Mouse (Mus musculus) heart, embryonic 12.5 days (tissue): ENCODE results near the gene Mgea5. TPM values are rescaled to one million over a fixed set of nuclear protein-coding genes. Genes with fewer than 3 reads are reported as not detected.
A peak's percentile ranks its signal among the peaks of the same experiment; 100 is the strongest.

ENCODE experiments used
- ATAC-seq: fragments of 200-750 bp; cut with Nextera tagmentation; 2 replicates; pipeline ENCODE4 v1.8.0; 2017; ENCODE audit warnings: moderate TSS enrichment, moderate library complexity; ENCODE audit not compliant: insufficient number of reproducible peaks, low FRiP score
- H3K27ac ChIP-seq: fragments of 300-500 bp; sonication (generic); 2 replicates; pipeline ENCODE4 v1.5.1; 2016; ENCODE audit warnings: mild to moderate bottlenecking, moderate library complexity; ENCODE audit not compliant: poor library complexity, severe bottlenecking
- H3K27me3 ChIP-seq: fragments of 300-500 bp; sonication (generic); replicated peaks from 2 replicates; pipeline ENCODE4 v1.6.1; 2016; ENCODE audit warnings: mild to moderate bottlenecking, moderate library complexity
- H3K36me3 ChIP-seq: fragments of 300-500 bp; sonication (generic); 2 replicates; pipeline ENCODE4 v1.6.1; 2016; ENCODE audit warnings: mild to moderate bottlenecking, moderate library complexity
- H3K4me1 ChIP-seq: fragments of 300-500 bp; sonication (generic); replicated peaks from 2 replicates; pipeline ENCODE4 v1.6.1; 2016; ENCODE audit warnings: mild to moderate bottlenecking
- H3K4me2 ChIP-seq: fragments of 300-500 bp; sonication (generic); 2 replicates; pipeline ENCODE4 v1.6.1; 2016; ENCODE audit warnings: mild to moderate bottlenecking, moderate library complexity
- H3K4me3 ChIP-seq: fragments of 300-500 bp; sonication (generic); 2 replicates; pipeline ENCODE4 v1.5.1; 2016; ENCODE audit warnings: mild to moderate bottlenecking
- H3K9ac ChIP-seq: fragments of 300-500 bp; sonication (generic); 2 replicates; pipeline ENCODE4 v1.6.1; 2016; ENCODE audit warnings: mild to moderate bottlenecking, moderate library complexity
- H3K9me3 ChIP-seq: fragments of 300-500 bp; sonication (generic); replicated peaks from 2 replicates; pipeline ENCODE4 v1.6.1; 2016; ENCODE audit warnings: mild to moderate bottlenecking, moderate library complexity
- WGBS: fragments of 180-500 bp; shearing (Covaris S2); methylation state at CpG from one replicate; pipeline ENCODE4 v1.1.7; 2016; 5-methylcytosine and 5-hydroxymethylcytosine counted together
- polyA plus RNA-seq: library from polyadenylated mRNA; unstranded; fragments of >200 nt; fragmentation: Nextera tagmentation; extraction: Ambion mirVana; gene quantifications from 2 replicates; pipeline ENCODE4 v1.2.1, GENCODE M21; 2016

Mgea5 gene
- polyA plus RNA-seq, 1 experiment from 2014 or later: 51.7 TPM

DNA sequence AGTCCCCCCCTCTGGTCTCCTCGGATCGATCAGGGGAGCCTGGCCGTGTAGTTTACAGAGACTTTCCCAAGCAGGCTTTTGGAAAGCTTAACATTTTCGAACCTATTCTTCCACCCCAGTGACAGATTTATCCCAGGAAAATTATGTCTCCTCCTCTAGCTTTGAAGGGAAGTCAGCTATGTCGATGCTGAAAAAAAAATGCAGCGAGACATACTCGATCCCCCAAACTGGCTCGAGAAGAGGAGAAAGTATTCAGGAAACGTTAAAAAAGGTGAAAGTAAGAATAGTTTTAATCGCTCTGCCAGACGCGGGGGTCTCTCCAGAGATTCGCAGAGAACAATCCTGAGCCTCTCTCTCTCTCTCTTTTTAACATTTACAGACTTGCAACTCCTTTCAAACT lies 43.4 kb downstream of the Mgea5 start:
- Histone ChIP-seq H3K4me3 (no peak overlapping the region), H3K9me3 (no peaks in the 10 kb centered on the region), H3K4me1 (peaks cover 27% of the 10 kb centered on the region), H3K4me2 (no peak overlapping the region), H3K27ac (no peak overlapping the region), H3K9ac (no peak overlapping the region), H3K36me3 (no peaks in the 10 kb centered on the region), H3K27me3 (peaks cover 95% of the 10 kb centered on the region)
- no peak for ATAC-seq
- WGBS: 24% methylated on average over 13 of the region's 13 CpGs

DNA sequence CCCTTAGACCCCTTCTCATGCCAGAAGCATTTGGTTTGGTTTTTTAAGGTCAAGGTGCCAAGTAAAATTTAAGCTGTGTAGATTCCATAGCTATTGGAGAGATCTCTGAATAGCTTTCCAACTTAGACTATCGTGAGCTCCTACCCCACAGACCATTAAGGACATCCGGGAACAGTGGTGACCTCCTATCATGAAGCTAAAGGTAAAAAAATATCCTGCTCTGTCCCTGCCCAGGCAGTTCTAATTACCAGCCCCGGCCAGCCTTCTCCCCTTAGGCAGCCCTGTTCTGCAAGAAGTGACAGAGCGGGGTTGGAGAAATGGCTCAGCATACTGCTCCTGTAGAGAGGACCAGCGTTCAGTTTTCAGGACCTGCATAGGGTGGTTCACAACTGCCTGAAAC lies 45.1 kb downstream of the Mgea5 start:
- Histone ChIP-seq H3K4me2 (no peak overlapping the region), H3K4me1 (peaks cover 22% of the 10 kb centered on the region), H3K27ac (no peak overlapping the region), H3K36me3 (no peaks in the 10 kb centered on the region), H3K27me3 (peaks cover 94% of the 10 kb centered on the region), H3K9ac (no peak overlapping the region), H3K9me3 (no peaks in the 10 kb centered on the region), H3K4me3 (no peak overlapping the region)
- 65% methylated on average over 5 of the region's 5 CpGs for WGBS
- ATAC-seq: no peak

DNA sequence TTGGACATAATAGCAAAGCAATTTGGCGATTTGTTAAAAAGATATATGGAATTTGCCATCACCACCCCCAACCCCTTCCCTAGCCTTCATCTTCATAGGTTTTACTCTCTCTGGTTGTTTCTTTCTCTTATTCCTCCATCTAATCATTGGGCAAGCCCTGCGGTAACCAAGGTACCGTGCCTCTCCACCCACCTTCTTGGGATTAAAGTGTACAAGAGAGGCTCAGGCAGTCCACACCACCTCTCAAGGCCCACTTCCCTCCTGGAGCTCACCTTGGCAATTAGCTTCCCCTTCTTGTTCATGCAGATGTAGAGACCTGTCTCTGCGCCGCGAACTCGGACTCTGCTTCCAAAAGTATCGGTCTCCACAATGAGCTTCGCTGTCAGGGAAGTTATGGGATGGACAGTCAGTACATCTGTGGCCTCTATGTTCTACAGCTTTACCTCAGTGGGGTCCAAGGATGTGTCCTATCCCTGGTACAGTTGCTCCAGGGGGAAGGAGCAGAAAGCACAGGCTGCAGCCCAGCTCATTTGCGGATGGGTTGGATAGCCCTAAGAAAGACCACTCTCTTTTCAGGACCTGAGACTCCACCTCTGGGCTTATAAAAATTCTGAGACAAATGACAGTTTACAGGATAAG lies 45.7 kb downstream of the Mgea5 start:
- Histone ChIP-seq H3K9ac (no peak overlapping the region), H3K36me3 (no peaks in the 10 kb centered on the region), H3K4me1 (peaks cover 20% of the 10 kb centered on the region), H3K9me3 (no peaks in the 10 kb centered on the region), H3K4me2 (no peak overlapping the region), H3K27ac (no peak overlapping the region), H3K4me3 (no peak overlapping the region), H3K27me3 (peaks cover 93% of the 10 kb centered on the region)
- no peak for ATAC-seq
- 78% methylated on average over 10 of the region's 10 CpGs for WGBS

DNA sequence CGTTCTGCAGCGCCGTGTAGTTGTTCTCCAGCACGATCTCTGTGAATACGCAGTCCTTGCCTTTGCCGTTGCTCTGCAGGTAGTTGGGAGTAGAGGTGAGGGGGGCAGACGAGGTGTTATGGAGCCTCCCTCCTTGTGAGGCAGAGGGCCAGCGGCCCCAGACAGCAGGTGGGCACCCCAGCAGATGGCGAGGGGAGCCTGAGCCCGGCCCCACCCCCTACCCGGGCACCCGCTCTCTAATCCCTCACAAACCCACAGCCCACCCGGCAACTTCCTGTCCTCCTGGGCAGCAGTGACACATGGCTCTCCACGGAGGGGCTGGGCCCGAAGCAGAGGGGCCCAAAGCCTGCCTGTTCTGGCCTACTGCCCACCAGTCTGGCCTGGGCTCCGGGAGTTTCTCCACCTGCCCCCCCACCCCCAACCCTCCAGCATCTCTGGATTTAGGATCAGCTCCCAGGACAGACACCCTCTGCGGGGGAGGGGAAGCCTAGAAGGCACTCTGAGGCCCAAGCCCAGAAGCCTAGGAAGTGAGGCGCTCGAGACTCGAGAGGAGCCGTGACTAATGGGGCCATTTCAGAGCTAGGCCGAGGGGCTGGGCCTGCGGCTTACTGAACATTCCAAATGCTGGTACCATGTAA lies 46.3 kb downstream of the Mgea5 start:
- H3K4me2 ChIP-seq: peak overlapping the region; percentile 66
- WGBS: 29% methylated on average over 23 of the region's 23 CpGs
- H3K36me3 ChIP-seq: no peaks in the 10 kb centered on the region
- peak overlapping the region; percentile 33 for H3K4me3 ChIP-seq
- no peaks in the 10 kb centered on the region for H3K9me3 ChIP-seq
- no peak for ATAC-seq
- peaks cover 15% of the 10 kb centered on the region for H3K4me1 ChIP-seq
- H3K27ac ChIP-seq: no peak overlapping the region
- H3K27me3 ChIP-seq: peaks cover 93% of the 10 kb centered on the region
- H3K9ac ChIP-seq: peak overlapping the region; percentile 60

GRCm38 (mm10) chr19:45736855-45737207 lies 46.8 kb downstream of the Mgea5 start:
- ATAC-seq: 0 out of 2 replicates have a peak, but pooled peaks have one; percentile 22
- Histone ChIP-seq H3K36me3 (no peaks in the 10 kb centered on the region), H3K4me1 (peaks cover 10% of the 10 kb centered on the region), H3K9me3 (no peaks in the 10 kb centered on the region), H3K27ac (no peak overlapping the region), H3K4me2 (peak overlapping the region; percentile 66), H3K27me3 (peaks cover 91% of the 10 kb centered on the region), H3K9ac (peak overlapping the region; percentile 60), H3K4me3 (peak overlapping the region; percentile 33)
- WGBS: 1% methylated on average over 28 of the region's 28 CpGs

- no peak overlapping the region for H3K4me3 ChIP-seq
- H3K4me1 ChIP-seq: peaks cover 7% of the 10 kb centered on the region
- no peaks in the 10 kb centered on the region for H3K36me3 ChIP-seq
- H3K27me3 ChIP-seq: peaks cover 91% of the 10 kb centered on the region
- 38% methylated on average over 1 of the region's 1 CpGs for WGBS
- no peak overlapping the region for H3K27ac ChIP-seq
- H3K9me3 ChIP-seq: no peaks in the 10 kb centered on the region
- H3K9ac ChIP-seq: no peak overlapping the region
- H3K4me2 ChIP-seq: no peak overlapping the region
- no peak for ATAC-seq
Measured at GRCm38 (mm10) chr19:45736241-45736640, 47.4 kb downstream of the Mgea5 start.

DNA sequence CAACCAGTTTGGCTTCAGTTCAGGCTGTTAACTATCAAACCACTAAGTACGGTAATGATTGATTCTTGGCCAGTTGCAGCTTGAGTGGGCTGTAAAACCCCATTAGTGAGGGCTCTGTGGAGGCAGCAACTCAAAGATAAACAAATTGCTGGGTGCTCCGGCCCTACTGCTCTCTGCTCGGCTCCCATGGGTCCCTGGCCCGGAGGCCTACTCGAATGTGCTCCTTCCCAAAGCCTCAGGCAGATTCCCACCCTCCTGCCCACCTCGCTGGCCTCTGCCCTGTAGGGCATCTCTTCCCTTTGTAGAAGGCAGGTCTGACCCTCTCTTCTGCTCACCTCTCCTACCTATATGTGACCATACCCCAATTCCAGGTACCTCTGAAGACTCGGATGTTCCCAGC lies 48.9 kb downstream of the Mgea5 start:
- WGBS: 37% methylated on average over 7 of the region's 7 CpGs
- Histone ChIP-seq H3K27ac (no peak overlapping the region), H3K4me3 (no peak overlapping the region), H3K4me1 (peaks cover 7% of the 10 kb centered on the region), H3K27me3 (peaks cover 92% of the 10 kb centered on the region), H3K4me2 (no peak overlapping the region), H3K36me3 (no peaks in the 10 kb centered on the region), H3K9ac (no peak overlapping the region), H3K9me3 (no peaks in the 10 kb centered on the region)
- no peak for ATAC-seq

DNA sequence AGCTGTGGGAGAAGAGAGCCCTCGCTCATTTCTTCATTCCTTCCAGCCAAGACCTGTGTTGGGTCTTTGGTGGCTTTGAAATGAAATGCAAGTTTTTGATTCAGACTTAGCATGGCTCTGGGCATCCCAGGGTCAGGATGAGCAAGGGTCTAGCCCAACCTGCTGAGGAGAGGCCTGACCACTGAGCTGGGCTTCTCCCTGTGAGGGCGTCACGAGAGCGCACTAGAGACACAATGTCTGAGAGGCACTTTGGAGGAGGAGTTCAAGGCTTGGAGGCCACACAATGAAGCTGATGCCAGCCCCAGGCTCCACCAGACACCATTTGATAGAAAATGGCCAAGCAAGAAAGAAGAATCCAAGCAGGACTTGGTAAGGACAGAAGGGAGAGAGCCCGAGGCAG lies 49.4 kb downstream of the Mgea5 start:
- no peak overlapping the region for H3K4me2 ChIP-seq
- no peaks in the 10 kb centered on the region for H3K9me3 ChIP-seq
- H3K36me3 ChIP-seq: no peaks in the 10 kb centered on the region
- peaks cover 88% of the 10 kb centered on the region for H3K27me3 ChIP-seq
- ATAC-seq: no peak
- WGBS: 70% methylated on average over 5 of the region's 5 CpGs
- H3K4me1 ChIP-seq: peaks cover 7% of the 10 kb centered on the region
- no peak overlapping the region for H3K9ac ChIP-seq
- H3K27ac ChIP-seq: no peak overlapping the region
- no peak overlapping the region for H3K4me3 ChIP-seq

DNA sequence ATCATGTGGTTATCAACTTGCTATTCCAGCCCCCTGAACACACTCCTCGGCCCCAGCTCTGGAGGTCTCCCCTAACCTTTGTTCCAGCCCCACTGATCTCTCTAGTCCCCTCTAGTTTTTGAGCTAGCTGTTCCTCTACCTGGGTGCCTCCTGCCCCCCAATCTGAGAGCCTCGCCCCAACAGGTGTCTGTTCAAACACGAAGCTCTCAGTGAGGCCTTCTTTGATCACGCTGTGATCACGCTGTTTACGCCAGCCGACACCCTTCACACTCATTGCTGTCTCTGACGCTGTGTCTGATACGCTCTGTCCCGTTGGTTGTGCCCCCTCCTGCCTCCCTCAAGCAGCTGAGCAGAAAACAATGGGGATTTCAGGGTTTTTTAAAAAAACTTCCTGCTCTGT lies 50.1 kb downstream of the Mgea5 start:
- H3K27me3 ChIP-seq: peaks cover 86% of the 10 kb centered on the region
- WGBS: 13% methylated on average over 10 of the region's 10 CpGs
- H3K36me3 ChIP-seq: no peaks in the 10 kb centered on the region
- H3K4me2 ChIP-seq: no peak overlapping the region
- H3K9me3 ChIP-seq: no peaks in the 10 kb centered on the region
- H3K4me1 ChIP-seq: peaks cover 7% of the 10 kb centered on the region
- H3K27ac ChIP-seq: no peak overlapping the region
- no peak overlapping the region for H3K9ac ChIP-seq
- no peak for ATAC-seq
- no peak overlapping the region for H3K4me3 ChIP-seq

DNA sequence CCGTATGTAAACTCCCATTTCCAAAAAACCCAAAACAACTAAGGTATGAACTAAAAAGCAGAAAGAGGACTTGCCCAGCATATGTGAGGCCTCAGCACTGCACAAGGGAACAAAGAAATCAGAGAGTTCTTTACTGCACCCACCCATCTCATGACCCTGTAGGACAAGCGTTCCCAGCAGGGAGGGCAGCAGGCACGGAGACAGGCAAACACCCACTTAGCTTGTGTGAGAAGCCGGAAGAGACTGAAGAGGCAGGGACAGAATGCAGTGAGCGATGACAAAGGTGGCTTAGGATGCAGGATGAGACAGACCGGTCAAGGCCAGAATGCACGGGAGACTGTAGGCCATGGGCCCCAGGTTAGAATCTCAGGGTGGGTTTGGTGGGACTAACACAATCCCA lies 52.0 kb downstream of the Mgea5 start:
- Histone ChIP-seq H3K9ac (no peak overlapping the region), H3K27ac (no peak overlapping the region), H3K27me3 (peaks cover 80% of the 10 kb centered on the region), H3K4me1 (no peaks in the 10 kb centered on the region), H3K4me3 (no peak overlapping the region), H3K9me3 (no peaks in the 10 kb centered on the region), H3K4me2 (no peak overlapping the region), H3K36me3 (no peaks in the 10 kb centered on the region)
- 68% methylated on average over 7 of the region's 7 CpGs for whole genome bisulfite sequencing
- no peak for ATAC-seq

DNA sequence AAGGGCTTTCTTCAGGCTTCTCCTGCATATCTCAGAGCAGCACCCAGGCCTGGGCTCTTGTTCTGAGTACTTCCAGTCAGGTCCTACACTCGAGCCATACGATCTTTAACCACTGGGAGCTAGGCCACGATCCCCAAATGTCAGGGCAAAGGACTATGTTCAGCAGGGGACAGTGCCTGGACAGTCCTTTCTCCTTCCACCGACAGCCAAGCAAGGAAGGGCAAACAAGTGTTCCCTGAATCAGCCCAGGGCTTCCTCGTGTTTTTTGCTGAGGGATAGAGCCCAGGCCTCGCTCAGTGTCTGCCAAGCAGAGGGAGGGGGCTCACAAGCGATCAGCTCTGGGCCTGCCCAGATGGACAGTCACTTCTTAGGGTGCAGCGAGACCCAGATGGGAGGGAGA lies 53.6 kb downstream of the Mgea5 start:
- Histone ChIP-seq H3K4me2 (no peak overlapping the region), H3K4me1 (no peaks in the 10 kb centered on the region), H3K9me3 (no peaks in the 10 kb centered on the region), H3K27me3 (peaks cover 71% of the 10 kb centered on the region), H3K9ac (no peak overlapping the region), H3K4me3 (no peak overlapping the region), H3K36me3 (no peaks in the 10 kb centered on the region), H3K27ac (no peak overlapping the region)
- WGBS: 70% methylated on average over 8 of the region's 8 CpGs
- ATAC-seq: no peak

DNA sequence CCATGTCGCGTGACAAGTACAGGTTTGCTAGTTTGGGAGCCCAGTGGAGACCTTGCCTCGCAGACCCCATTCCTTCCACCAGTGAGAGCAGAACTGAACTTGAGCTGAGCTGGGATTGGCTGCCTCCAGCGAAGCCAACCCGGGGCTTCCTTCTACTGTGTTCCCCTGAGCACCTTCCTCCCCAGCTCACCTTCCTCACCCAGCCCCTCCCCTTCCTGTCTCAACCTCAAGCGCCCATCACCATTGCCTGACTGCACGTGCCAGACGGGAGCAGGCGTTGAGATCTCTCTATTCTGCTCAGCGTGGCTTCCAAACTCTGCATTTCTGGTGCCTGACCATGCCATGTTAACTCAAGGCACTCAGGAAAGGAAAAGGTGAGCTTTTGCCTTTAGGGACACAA lies 56.4 kb downstream of the Mgea5 start:
- WGBS: 71% methylated on average over 10 of the region's 10 CpGs
- Histone ChIP-seq H3K4me3 (no peak overlapping the region), H3K9me3 (no peaks in the 10 kb centered on the region), H3K27me3 (peaks cover 46% of the 10 kb centered on the region), H3K4me1 (no peaks in the 10 kb centered on the region), H3K36me3 (no peaks in the 10 kb centered on the region), H3K9ac (no peak overlapping the region), H3K4me2 (no peak overlapping the region), H3K27ac (no peak overlapping the region)
- ATAC-seq: no peak
